Mouse (Mus musculus) pancreas, adult 10 weeks (tissue): ENCODE results near the gene Eif4a1. TPM values are rescaled to one million over a fixed set of nuclear protein-coding genes. Genes with fewer than 3 reads are reported as not detected.

Experiments
- polyA plus RNA-seq: library from polyadenylated mRNA; stranded (reverse); fragments of 350-450 nt; fragmentation: Illumina TruSeq; extraction: RNeasy Lipid Tissue Mini Kit (QIAGEN cat#74804); gene quantifications from one replicate; pipeline ENCODE4 v1.2.3, GENCODE M21; 2015; ENCODE audit warnings: low read depth, low replicate concordance; ENCODE audit not compliant: insufficient read depth

The Eif4a1 gene
- 118 TPM for polyA plus RNA-seq

GRCm38 (mm10) chr11:69672211-69672706 lies at the start of gene Eif4a1:
Gene Eif4a1, minus strand, starts transcription at chr11:69672423.

DNA sequence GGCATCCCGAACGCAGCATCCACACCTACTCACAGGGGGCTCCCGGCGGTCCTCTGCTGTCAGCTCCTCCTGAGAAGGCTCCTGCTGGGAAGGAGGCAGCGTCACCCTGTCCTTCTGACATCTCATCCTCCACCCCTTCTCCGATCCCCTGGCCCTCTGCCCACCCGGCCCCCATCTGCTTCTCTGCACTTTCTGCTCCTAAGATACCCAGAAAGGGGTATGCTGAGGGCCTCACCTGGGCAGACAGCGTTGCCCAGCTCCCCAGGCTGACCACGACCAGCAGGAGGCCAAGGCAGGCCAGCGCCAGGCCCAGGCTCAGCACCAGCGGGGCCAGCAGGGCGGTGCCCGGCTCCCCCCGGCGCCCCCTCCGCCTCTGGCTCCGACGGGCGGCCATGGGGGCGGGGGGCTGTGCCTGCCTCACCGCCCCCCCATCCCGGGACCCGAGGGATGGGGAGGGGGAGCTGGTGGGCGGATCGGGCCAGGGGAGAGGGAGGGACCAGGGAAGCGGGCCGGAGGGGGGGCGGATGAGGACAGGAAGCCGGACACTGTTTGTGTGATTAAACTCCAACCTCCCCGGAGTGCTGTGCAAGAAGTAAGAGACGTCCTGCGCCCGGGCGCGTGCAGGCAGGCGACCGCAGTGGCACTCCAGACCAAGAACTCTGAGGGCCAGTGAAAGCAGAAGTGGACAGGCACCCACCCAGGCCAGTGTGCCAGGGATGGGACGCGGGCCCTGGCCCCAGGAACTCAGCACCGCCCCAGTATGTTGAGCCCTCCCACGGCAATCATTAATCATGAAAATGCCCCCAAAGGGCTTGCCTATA lies 23.3 kb upstream of the Eif4a1 start, which contains the start of the genes Tnfsf12 and Tnfsfm13:
TSS of gene Tnfsf12 (minus strand) at position 489 of the 821 bp plus-strand sequence.
TSS of gene Tnfsfm13 (minus strand) at position 738 of the 821 bp plus-strand sequence.

DNA sequence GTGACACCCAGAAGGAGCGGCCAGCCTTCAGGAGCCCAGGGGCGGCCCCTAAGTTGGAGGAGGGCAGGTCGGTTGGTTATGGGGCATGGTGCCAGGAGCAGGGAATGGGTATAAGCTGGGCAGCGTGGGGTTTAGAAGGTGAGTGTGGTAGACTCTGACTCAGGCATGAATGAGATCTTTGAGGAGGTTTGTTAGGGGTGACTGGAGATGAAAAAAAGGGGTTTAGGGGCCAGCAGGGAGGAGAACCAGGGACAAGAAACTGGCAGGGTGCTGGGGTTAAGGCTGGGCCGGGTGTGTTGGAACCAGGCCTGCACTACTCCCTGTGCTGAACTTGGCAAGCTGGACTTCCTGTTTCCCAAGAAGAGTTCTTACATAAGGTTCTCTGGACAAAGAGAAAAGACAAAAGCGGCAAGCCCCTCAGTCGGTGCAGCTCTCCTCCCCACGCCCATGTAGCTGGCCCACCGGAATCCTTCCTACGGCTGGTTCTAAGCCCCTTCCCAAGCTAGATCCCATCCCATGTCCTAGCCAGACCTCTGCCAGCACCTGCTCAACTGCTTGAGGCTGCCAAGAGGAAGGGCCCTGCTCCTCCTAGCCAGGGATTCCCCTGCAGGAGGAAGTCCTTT lies 13.4 kb upstream of the Eif4a1 start, which contains the start of gene Tnfsf13:
TSS of gene Tnfsf13 (minus strand) at position 259 of the 623 bp plus-strand sequence.

GRCm38 (mm10) chr11:69681314-69682208 lies 9.3 kb upstream of the Eif4a1 start, which contains the start of gene Senp3:
Gene Senp3, minus strand, starts transcription at chr11:69682084.

GRCm38 (mm10) chr11:69665961-69666664 lies 6.1 kb downstream of the Eif4a1 start, which contains the start of gene Cd68:
Gene Cd68, minus strand, starts transcription at chr11:69666153.

GRCm38 (mm10) chr11:69662213-69662966 lies 9.8 kb downstream of the Eif4a1 start, which contains the start of gene Mpdu1:
Gene Mpdu1, minus strand, starts transcription at chr11:69662642.

GRCm38 (mm10) chr11:69655264-69656064 lies 16.8 kb downstream of the Eif4a1 start, which contains the start of gene Sox15:
Gene Sox15, plus strand, starts transcription at chr11:69655314.

DNA sequence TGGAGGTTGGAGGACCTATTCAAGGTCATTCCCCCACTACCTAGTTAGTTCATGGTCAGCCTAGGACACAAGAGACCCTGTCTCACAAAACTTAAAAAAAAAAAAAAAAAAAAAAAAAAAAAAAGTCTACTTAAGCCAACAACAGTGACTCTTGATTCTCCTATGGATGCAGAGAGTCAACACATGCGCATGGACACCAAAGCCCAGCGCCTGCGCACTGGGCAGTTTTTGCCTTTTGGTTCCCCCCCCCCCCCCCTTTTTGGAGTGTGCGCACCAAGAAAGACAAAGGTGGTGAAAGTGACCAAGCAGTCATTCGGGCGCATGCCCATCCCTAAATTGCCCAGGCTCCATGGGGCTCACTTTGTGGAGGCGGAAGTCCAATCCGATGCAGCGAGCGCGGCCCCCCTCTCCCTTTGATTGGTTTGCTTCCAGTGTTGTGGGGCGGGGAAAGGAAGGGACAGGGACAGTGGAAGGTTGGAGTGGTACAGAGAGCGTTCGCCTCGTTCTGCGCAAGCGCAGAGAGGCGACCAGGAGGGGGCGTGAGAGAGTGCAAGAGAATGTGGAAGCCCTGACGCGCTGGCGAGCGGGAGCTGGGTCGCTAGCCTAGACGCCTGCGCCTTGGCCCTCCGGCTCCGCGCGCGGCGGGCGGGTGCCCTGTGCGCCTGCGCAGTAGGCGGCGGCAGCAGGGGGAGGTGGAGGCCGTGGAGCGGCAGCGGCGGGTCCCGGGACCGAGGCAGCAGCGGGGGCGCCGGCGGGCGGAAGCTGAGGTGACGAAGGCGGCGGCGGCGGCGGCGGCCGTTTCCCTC lies 39.7 kb downstream of the Eif4a1 start, which contains the start of gene Fxr2:
TSS of gene Fxr2 (plus strand) at position 707 of the 806 bp plus-strand sequence.

GRCm38 (mm10) chr11:69621571-69622268 lies 50.5 kb downstream of the Eif4a1 start, which contains the start of gene Sat2:
Gene Sat2, plus strand, starts transcription at chr11:69622024.

GRCm38 (mm10) chr11:69617805-69618204 lies 54.4 kb downstream of the Eif4a1 start, which contains the start of gene Shbg:
Gene Shbg, minus strand, starts transcription at chr11:69617905.

Other genes starting within 250 kb of the Eif4a1 start
- 0.07 TPM for gene Dnah2, start 123.3 kb downstream of the Eif4a1 start, polyA plus RNA-seq
- gene Efnb3, start 112.2 kb downstream of the Eif4a1 start, polyA plus RNA-seq: 1.1 TPM
- gene Wrap53, start 92.2 kb downstream of the Eif4a1 start, polyA plus RNA-seq: 3.8 TPM
- 14.2 TPM for gene Trp53, start 92.1 kb downstream of the Eif4a1 start, polyA plus RNA-seq
- 8.9 TPM for gene Atp1b2, start 66.5 kb downstream of the Eif4a1 start, polyA plus RNA-seq
- not detected for gene Shbg, start 54.5 kb downstream of the Eif4a1 start, polyA plus RNA-seq
- 3.0 TPM for gene Sat2, start 50.4 kb downstream of the Eif4a1 start, polyA plus RNA-seq
- gene Fxr2, start 39.4 kb downstream of the Eif4a1 start, polyA plus RNA-seq: 24.7 TPM
- not detected for gene Sox15, start 17.1 kb downstream of the Eif4a1 start, polyA plus RNA-seq
- 20.9 TPM for gene Mpdu1, start 9.8 kb downstream of the Eif4a1 start, polyA plus RNA-seq
- gene Cd68, start 6.3 kb downstream of the Eif4a1 start, polyA plus RNA-seq: 11.4 TPM
- gene Senp3, start 9.7 kb upstream of the Eif4a1 start, polyA plus RNA-seq: 20.9 TPM
- gene Tnfsf13, start 13.4 kb upstream of the Eif4a1 start, polyA plus RNA-seq: 1.0 TPM
- 12.1 TPM for gene Tnfsf12, start 23.4 kb upstream of the Eif4a1 start, polyA plus RNA-seq
- 4.4 TPM for gene Tnfsfm13, start 23.7 kb upstream of the Eif4a1 start, polyA plus RNA-seq
- 11.2 TPM for gene Polr2a, start 86.2 kb upstream of the Eif4a1 start, polyA plus RNA-seq
- not detected for gene Slc35g3, start 89.5 kb upstream of the Eif4a1 start, polyA plus RNA-seq
- gene Zbtb4, start 93.5 kb upstream of the Eif4a1 start, polyA plus RNA-seq: 7.3 TPM
- 3.0 TPM for gene Chrnb1, start 123.5 kb upstream of the Eif4a1 start, polyA plus RNA-seq
- 1.2 TPM for gene Fgf11, start 129.4 kb upstream of the Eif4a1 start, polyA plus RNA-seq
- gene Tmem102, start 133.2 kb upstream of the Eif4a1 start, polyA plus RNA-seq: 1.6 TPM
- gene Gm39566, start 142.9 kb upstream of the Eif4a1 start, polyA plus RNA-seq: not detected
- not detected for gene Spem2, start 146.0 kb upstream of the Eif4a1 start, polyA plus RNA-seq
- gene Spem1, start 149.8 kb upstream of the Eif4a1 start, polyA plus RNA-seq: not detected
- gene Nlgn2, start 165.4 kb upstream of the Eif4a1 start, polyA plus RNA-seq: 6.3 TPM
- gene Tmem256, start 166.1 kb upstream of the Eif4a1 start, polyA plus RNA-seq: 73.9 TPM
- gene Plscr3, start 174.0 kb upstream of the Eif4a1 start, polyA plus RNA-seq: 8.3 TPM
- 6.0 TPM for gene Tnk1, start 186.3 kb upstream of the Eif4a1 start, polyA plus RNA-seq
- not detected for gene Tmem95, start 205.6 kb upstream of the Eif4a1 start, polyA plus RNA-seq
- gene Kctd11, start 209.0 kb upstream of the Eif4a1 start, polyA plus RNA-seq: 1.4 TPM
- gene Acap1, start 223.1 kb upstream of the Eif4a1 start, polyA plus RNA-seq: 0.87 TPM
- not detected for gene 2810408A11Rik, start 228.6 kb upstream of the Eif4a1 start, polyA plus RNA-seq
- gene Neurl4, start 228.6 kb upstream of the Eif4a1 start, polyA plus RNA-seq: 12.3 TPM
- 25.1 TPM for gene Gps2, start 241.5 kb upstream of the Eif4a1 start, polyA plus RNA-seq
- 133 TPM for gene Eif5a, start 249.5 kb upstream of the Eif4a1 start, polyA plus RNA-seq